Mouse (Mus musculus) heart, embryonic 16.5 days (tissue): Measurements from ENCODE around the gene Crebl2. TPM values are rescaled to one million over a fixed set of nuclear protein-coding genes. Genes with fewer than 3 reads are reported as not detected.

Experiments
- ATAC-seq: fragments of 200-750 bp; cut with Nextera tagmentation; replicated peaks from 2 replicates; pipeline ENCODE4 v1.8.0; 2017; ENCODE audit warnings: moderate number of reproducible peaks; ENCODE audit not compliant: insufficient read depth, low FRiP score; ENCODE audit errors: extremely low read depth
- H3K27ac ChIP-seq: fragments of 300-500 bp; sonication (generic); 2 replicates; pipeline ENCODE4 v1.5.1; 2014; ENCODE audit warnings: mild to moderate bottlenecking, low read length, control low read depth, moderate library complexity
- H3K27me3 ChIP-seq: fragments of 300-500 bp; sonication (generic); 2 replicates; pipeline ENCODE4 v1.6.1; 2014; ENCODE audit warnings: low read length, mixed read lengths; ENCODE audit not compliant: control insufficient read depth, insufficient read depth
- H3K36me3 ChIP-seq: fragments of 300-500 bp; sonication (generic); 2 replicates; pipeline ENCODE4 v1.6.1; 2014; ENCODE audit not compliant: control insufficient read depth, insufficient read depth
- H3K4me1 ChIP-seq: fragments of 300-500 bp; sonication (generic); 2 replicates; pipeline ENCODE4 v1.6.1; 2014; ENCODE audit warnings: low read length, mixed read lengths; ENCODE audit not compliant: control insufficient read depth, insufficient read depth
- H3K4me2 ChIP-seq: fragments of 300-500 bp; sonication (generic); 2 replicates; pipeline ENCODE4 v1.6.1; 2014; ENCODE audit warnings: low read depth, mild to moderate bottlenecking, control low read depth, low read length
- H3K4me3 ChIP-seq: fragments of 300-500 bp; sonication (generic); 2 replicates; pipeline ENCODE4 v1.5.1; 2014; ENCODE audit warnings: mild to moderate bottlenecking, control low read depth, low read length
- H3K9ac ChIP-seq: fragments of 300-500 bp; sonication (generic); 2 replicates; pipeline ENCODE4 v1.6.1; 2014; ENCODE audit warnings: low read length, control low read depth
- H3K9me3 ChIP-seq: fragments of 300-500 bp; sonication (generic); replicated peaks from 2 replicates; pipeline ENCODE4 v1.6.1; 2016; ENCODE audit warnings: low read length; ENCODE audit not compliant: control insufficient read depth
- WGBS: fragments of 180-500 bp; shearing (Covaris S2); extraction: QIAGEN DNeasy Blood & Tissue Kit; methylation state at CpG from one replicate; pipeline ENCODE4 v1.1.7; 2014; 5-methylcytosine and 5-hydroxymethylcytosine counted together
- polyA plus RNA-seq: library from polyadenylated mRNA; unstranded; fragments of >200 nt; fragmentation: Nextera tagmentation; extraction: Ambion mirVana; gene quantifications from 2 replicates; pipeline ENCODE4 v1.2.1, GENCODE M21; 2015

The Crebl2 gene
- polyA plus RNA-seq, 1 experiment from 2014 or later = 2.6 TPM

GRCm38 (mm10) chr6:134793046-134793806 lies 36.7 kb upstream of the Crebl2 start:
- no peak for ATAC-seq
- H3K27ac ChIP-seq = peak overlapping the region; percentile 67
- WGBS = 52% methylated on average over 21 of the region's 21 CpGs

GRCm38 (mm10) chr6:134793911-134794520 lies 35.9 kb upstream of the Crebl2 start:
- no peaks in the 10 kb centered on the region for H3K9me3 ChIP-seq
- no peaks in the 10 kb centered on the region for H3K36me3 ChIP-seq
- H3K27ac ChIP-seq = no peak overlapping the region; the same call in 1 of the 2 replicates
- peak overlapping the region; percentile 53 for H3K4me2 ChIP-seq
- ATAC-seq = no peak
- 0 out of 2 replicates have a peak overlapping the region, but pooled peaks have one; percentile 9 for H3K4me3 ChIP-seq
- H3K4me1 ChIP-seq = peaks cover 15% of the 10 kb centered on the region
- peak overlapping the region; percentile 60 for H3K9ac ChIP-seq
- H3K27me3 ChIP-seq = no peaks in the 10 kb centered on the region
- WGBS = 19% methylated on average over 21 of the region's 21 CpGs

More at GRCm38 (mm10) chr6:134793046-134793806, 36.7 kb upstream of the Crebl2 start:
- peak overlapping the region; percentile 84 for H3K4me3 ChIP-seq
- peaks cover 17% of the 10 kb centered on the region for H3K4me1 ChIP-seq
- H3K9ac ChIP-seq = peak overlapping the region; percentile 93
- no peaks in the 10 kb centered on the region for H3K36me3 ChIP-seq
- no peaks in the 10 kb centered on the region for H3K27me3 ChIP-seq
- peak overlapping the region; percentile 71 for H3K4me2 ChIP-seq
- no peaks in the 10 kb centered on the region for H3K9me3 ChIP-seq

- H3K27ac ChIP-seq = no peak overlapping the region
- no peaks in the 10 kb centered on the region for H3K9me3 ChIP-seq
- no peak overlapping the region for H3K4me3 ChIP-seq
- H3K4me1 ChIP-seq = peaks cover 11% of the 10 kb centered on the region
- no peak overlapping the region for H3K9ac ChIP-seq
- no peak for ATAC-seq
- H3K4me2 ChIP-seq = no peak overlapping the region
- no peaks in the 10 kb centered on the region for H3K27me3 ChIP-seq
- no peaks in the 10 kb centered on the region for H3K36me3 ChIP-seq
- 86% methylated on average over 10 of the region's 10 CpGs for WGBS
Observed at GRCm38 (mm10) chr6:134796297-134796696, 33.7 kb upstream of the Crebl2 start.

GRCm38 (mm10) chr6:134801483-134801882 lies 28.5 kb upstream of the Crebl2 start:
- Histone ChIP-seq H3K4me1 (no peaks in the 10 kb centered on the region), H3K4me3 (no peak overlapping the region), H3K27me3 (no peaks in the 10 kb centered on the region), H3K36me3 (no peaks in the 10 kb centered on the region), H3K4me2 (no peak overlapping the region), H3K9ac (no peak overlapping the region), H3K27ac (no peak overlapping the region), H3K9me3 (no peaks in the 10 kb centered on the region)
- 73% methylated on average over 1 of the region's 1 CpGs for WGBS
- ATAC-seq = no peak

- no peak for ATAC-seq
- H3K9me3 ChIP-seq = no peaks in the 10 kb centered on the region
- no peaks in the 10 kb centered on the region for H3K36me3 ChIP-seq
- no peak overlapping the region for H3K27ac ChIP-seq
- H3K4me2 ChIP-seq = no peak overlapping the region
- 68% methylated on average over 9 of the region's 9 CpGs for WGBS
- no peak overlapping the region for H3K9ac ChIP-seq
- no peaks in the 10 kb centered on the region for H3K4me1 ChIP-seq
- H3K4me3 ChIP-seq = no peak overlapping the region
- no peaks in the 10 kb centered on the region for H3K27me3 ChIP-seq
Observed at GRCm38 (mm10) chr6:134802641-134803043, 27.3 kb upstream of the Crebl2 start.

GRCm38 (mm10) chr6:134804736-134805277 lies 25.1 kb upstream of the Crebl2 start:
- Histone ChIP-seq H3K9me3 (no peaks in the 10 kb centered on the region), H3K4me3 (no peak overlapping the region), H3K27ac (no peak overlapping the region), H3K27me3 (no peaks in the 10 kb centered on the region), H3K4me1 (no peaks in the 10 kb centered on the region), H3K4me2 (no peak overlapping the region), H3K36me3 (no peaks in the 10 kb centered on the region), H3K9ac (no peak overlapping the region)
- no peak for ATAC-seq
- 80% methylated on average over 5 of the region's 5 CpGs for WGBS

GRCm38 (mm10) chr6:134806130-134806529 lies 23.8 kb upstream of the Crebl2 start:
- no peak for ATAC-seq

GRCm38 (mm10) chr6:134807091-134807490 lies 22.9 kb upstream of the Crebl2 start:
- 50% methylated on average over 1 of the region's 2 CpGs for WGBS
- Histone ChIP-seq H3K9me3 (no peaks in the 10 kb centered on the region), H3K27me3 (no peaks in the 10 kb centered on the region), H3K9ac (no peak overlapping the region), H3K36me3 (no peaks in the 10 kb centered on the region), H3K4me2 (no peak overlapping the region), H3K4me1 (no peaks in the 10 kb centered on the region), H3K4me3 (no peak overlapping the region), H3K27ac (no peak overlapping the region)
- no peak for ATAC-seq

More at GRCm38 (mm10) chr6:134806130-134806529, 23.8 kb upstream of the Crebl2 start:
- Histone ChIP-seq H3K4me3 (no peak overlapping the region), H3K9ac (no peak overlapping the region), H3K4me2 (no peak overlapping the region), H3K27ac (no peak overlapping the region), H3K9me3 (no peaks in the 10 kb centered on the region), H3K36me3 (no peaks in the 10 kb centered on the region), H3K4me1 (no peaks in the 10 kb centered on the region), H3K27me3 (no peaks in the 10 kb centered on the region)
- WGBS = 77% methylated on average over 6 of the region's 6 CpGs

- H3K4me2 ChIP-seq = no peak overlapping the region
- 87% methylated on average over 11 of the region's 11 CpGs for WGBS
- no peaks in the 10 kb centered on the region for H3K27me3 ChIP-seq
- H3K9ac ChIP-seq = no peak overlapping the region
- no peaks in the 10 kb centered on the region for H3K36me3 ChIP-seq
- H3K9me3 ChIP-seq = no peaks in the 10 kb centered on the region
- no peak overlapping the region for H3K27ac ChIP-seq
- no peaks in the 10 kb centered on the region for H3K4me1 ChIP-seq
- no peak for ATAC-seq
- no peak overlapping the region for H3K4me3 ChIP-seq
Observed at GRCm38 (mm10) chr6:134807794-134808193, 22.2 kb upstream of the Crebl2 start.
